Mouse (Mus musculus) heart, postnatal 14 days (tissue): Measurements from ENCODE around the gene Fbxl13. TPM values are rescaled to one million over a fixed set of nuclear protein-coding genes. Genes with fewer than 3 reads are reported as not detected.
A peak's percentile ranks its signal among the peaks of the same experiment; 100 is the strongest.

ENCODE experiments used
- DNase-seq, 2 experiments: peaks; one replicate each; pipeline ENCODE4 v3.0.0; 2021 to 2022
- intact Hi-C: fragments of 180-260 bp; cut with DNase I; formaldehyde crosslinking; loops from one replicate; pipeline ENCODE4 v1.15.1; 2025
- long read RNA-seq, 2 experiments: library from polyadenylated mRNA; stranded (forward); transcript quantifications; one replicate each; pipeline ENCODE4 v2.0.0; 2021
- total RNA-seq, 2 experiments: library from RNA; stranded (reverse); gene quantifications; 2 replicates each; pipeline ENCODE4 v1.2.3; 2021

Gene Fbxl13
- total RNA-seq = under 1 TPM; 0.14 to 0.15 TPM
- long read RNA-seq, experiment 1 = 0 reads
- long read RNA-seq, experiment 2 = 0 reads

- peak; percentile 79 to 81 for DNase-seq
- intact Hi-C loops = no loop called here
Observed at GRCm38 (mm10) chr5:21645439-21646132, at the start of gene Fbxl13, which contains the start of gene Armc10. TSS of gene Fbxl13 (minus strand) at chr5:21645634. TSS of gene Armc10 (plus strand) at chr5:21645813.

GRCm38 (mm10) chr5:21694854-21695490 is 49.5 kb upstream of the Fbxl13 start:
- DNase-seq = no peak
- intact Hi-C loops = loop anchor here (5.0 kb wide), 1 partner anchor 38 kb away; no protein-coding TSS in a partner anchor

- intact Hi-C loops = no loop called here
- no peak for DNase-seq
Observed at GRCm38 (mm10) chr5:21693372-21693870, 48.0 kb upstream of the Fbxl13 start.

- intact Hi-C loops = no loop called here
- DNase-seq = no peak
Observed at GRCm38 (mm10) chr5:21692230-21692629, 46.8 kb upstream of the Fbxl13 start.

- no peak for DNase-seq
- intact Hi-C loops = no loop called here
Observed at GRCm38 (mm10) chr5:21687042-21687441, 41.6 kb upstream of the Fbxl13 start.

GRCm38 (mm10) chr5:21685001-21685400 is 39.6 kb upstream of the Fbxl13 start:
- intact Hi-C loops = no loop called here
- no peak for DNase-seq

GRCm38 (mm10) chr5:21683811-21684210 is 38.4 kb upstream of the Fbxl13 start:
- no peak for DNase-seq
- intact Hi-C loops = no loop called here

- DNase-seq = no peak
- intact Hi-C loops = no loop called here
Observed at GRCm38 (mm10) chr5:21680940-21681339, 35.5 kb upstream of the Fbxl13 start.

- no peak for DNase-seq
- intact Hi-C loops = no loop called here
Observed at GRCm38 (mm10) chr5:21680029-21680428, 34.6 kb upstream of the Fbxl13 start.

- intact Hi-C loops = no loop called here
- no peak for DNase-seq
Observed at GRCm38 (mm10) chr5:21678363-21678762, 32.9 kb upstream of the Fbxl13 start.

- DNase-seq = no peak
- intact Hi-C loops = no loop called here
Observed at GRCm38 (mm10) chr5:21677939-21678338, 32.5 kb upstream of the Fbxl13 start.

- intact Hi-C loops = no loop called here
- no peak for DNase-seq
Observed at GRCm38 (mm10) chr5:21675494-21675893, 30.1 kb upstream of the Fbxl13 start.

- intact Hi-C loops = no loop called here
- no peak for DNase-seq
Observed at GRCm38 (mm10) chr5:21675019-21675418, 29.6 kb upstream of the Fbxl13 start.

GRCm38 (mm10) chr5:21673742-21674141 is 28.3 kb upstream of the Fbxl13 start:
- intact Hi-C loops = no loop called here
- no peak for DNase-seq

- intact Hi-C loops = no loop called here
- no peak for DNase-seq
Observed at GRCm38 (mm10) chr5:21672812-21673635, 27.6 kb upstream of the Fbxl13 start.

GRCm38 (mm10) chr5:21669307-21669706 is 23.9 kb upstream of the Fbxl13 start:
- no peak for DNase-seq
- intact Hi-C loops = no loop called here

- DNase-seq = no peak
- intact Hi-C loops = no loop called here
Observed at GRCm38 (mm10) chr5:21667191-21668137, 22.0 kb upstream of the Fbxl13 start.

GRCm38 (mm10) chr5:21663081-21663480 is 17.6 kb upstream of the Fbxl13 start:
- intact Hi-C loops = no loop called here
- no peak for DNase-seq

- DNase-seq = no peak
- intact Hi-C loops = no loop called here
Observed at GRCm38 (mm10) chr5:21660850-21661249, 15.4 kb upstream of the Fbxl13 start.
